Mouse (Mus musculus) embryo, embryonic 10.5 days (tissue): ENCODE data around the gene Klhdc7a.

Experiments
- DNase-seq: peaks from one replicate; pipeline ENCODE4 v3.0.0-alpha.2; 2015; ENCODE audit warnings: low spot score

Klhdc7a gene

DNA sequence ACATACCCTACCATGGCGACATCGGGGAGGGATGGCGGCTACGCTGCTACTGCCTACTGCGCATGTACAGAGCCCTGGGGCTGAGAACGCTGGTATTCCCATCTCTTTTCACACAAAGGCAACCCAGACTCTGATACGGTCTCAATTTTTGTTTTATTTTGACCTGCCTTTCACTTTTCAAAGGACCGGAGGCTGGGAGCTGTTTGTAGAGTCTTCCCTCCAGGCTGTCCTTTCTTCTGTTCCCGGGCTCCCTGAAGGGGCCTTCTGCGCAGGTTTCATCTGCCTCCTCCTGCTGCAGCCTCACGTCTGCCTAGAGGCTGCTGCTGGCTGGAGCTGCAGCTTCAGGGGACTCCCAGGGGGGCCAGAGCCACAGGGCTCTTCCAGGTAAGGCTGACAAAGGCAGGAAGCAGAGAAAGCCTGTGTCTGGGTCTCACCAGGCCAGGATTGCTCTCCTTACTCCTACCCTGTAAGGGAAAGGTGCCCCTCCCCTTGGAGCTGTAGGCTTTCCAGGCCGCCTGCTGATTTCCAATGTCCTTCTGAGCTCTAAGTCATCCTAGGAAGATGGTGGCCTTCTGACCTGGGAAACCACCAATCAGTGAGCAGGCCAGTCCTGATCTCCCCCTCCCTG, 7.6 kb downstream of the Klhdc7a start:
- no peak for DNase-seq

DNA sequence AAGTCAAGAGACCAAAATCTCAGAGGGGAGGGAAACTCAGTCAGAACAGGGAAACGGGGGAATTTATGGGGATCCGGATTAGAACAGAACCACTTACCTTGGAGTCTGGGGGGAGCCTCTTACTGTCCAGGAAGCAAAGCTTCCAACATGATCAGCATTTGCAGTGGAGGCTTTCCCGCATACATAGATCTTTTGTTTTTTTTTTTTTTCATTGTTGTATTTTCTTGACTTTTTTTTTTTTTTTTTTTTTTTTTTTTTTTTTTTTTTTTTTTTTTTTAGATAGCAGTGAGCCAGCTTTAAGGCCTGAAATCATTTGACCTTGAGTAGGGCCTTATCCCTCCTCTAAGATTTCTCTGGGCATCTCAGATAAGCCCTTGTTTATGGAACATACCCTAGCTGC, 8.6 kb downstream of the Klhdc7a start:
- DNase-seq: no peak

DNA sequence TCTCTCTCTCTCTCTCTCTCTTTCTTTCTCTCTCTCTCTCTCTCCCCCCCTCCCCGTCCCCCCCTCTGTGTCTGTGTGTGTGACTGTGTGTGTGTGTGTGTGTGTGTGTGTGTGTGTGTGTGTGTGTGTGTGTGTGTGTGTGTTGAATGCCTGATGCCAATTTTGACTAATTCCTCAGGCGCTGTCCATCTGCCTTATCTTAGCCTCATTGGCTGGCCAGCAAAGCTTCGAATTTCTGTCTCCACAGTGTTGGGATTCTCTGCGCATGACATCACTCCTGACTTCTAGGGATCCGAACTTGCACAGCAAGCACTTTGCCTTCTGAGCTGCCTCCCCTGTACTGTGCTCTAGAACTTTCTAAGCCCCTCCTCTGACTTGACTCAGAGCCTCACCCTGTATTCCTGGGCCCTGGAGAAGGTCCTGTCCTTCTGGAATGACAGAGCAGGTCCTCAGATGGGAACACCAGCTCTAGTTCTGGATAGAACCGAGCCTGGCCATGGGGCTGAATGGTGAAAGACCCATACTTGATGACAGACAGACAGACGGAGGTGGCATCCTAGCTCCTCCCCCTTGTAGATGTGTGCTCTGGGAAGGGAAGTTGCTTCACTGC, 16.8 kb downstream of the Klhdc7a start:
- DNase-seq: peak; percentile 46

DNA sequence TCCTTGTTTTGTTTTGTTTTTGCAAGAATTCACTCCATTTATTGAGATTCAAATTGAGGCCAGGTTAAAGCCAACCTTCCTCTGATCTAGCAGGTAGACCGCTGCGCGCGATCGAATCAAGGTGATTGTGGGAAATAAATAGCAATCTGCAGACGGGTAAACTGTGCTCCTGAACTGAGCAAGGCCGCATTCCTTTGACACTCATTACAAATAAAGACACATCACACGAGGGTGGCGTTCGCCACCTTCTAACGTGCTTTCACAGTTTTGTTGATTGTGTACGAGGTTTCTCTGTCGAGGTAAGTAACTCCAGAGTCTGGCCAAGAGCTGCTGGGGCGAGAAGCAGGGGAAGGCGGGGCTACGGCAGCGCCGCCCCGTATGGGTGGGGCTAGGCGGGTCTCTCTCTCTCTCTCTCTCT, 17.4 kb downstream of the Klhdc7a start:
- peak; percentile 75 for DNase-seq

DNA sequence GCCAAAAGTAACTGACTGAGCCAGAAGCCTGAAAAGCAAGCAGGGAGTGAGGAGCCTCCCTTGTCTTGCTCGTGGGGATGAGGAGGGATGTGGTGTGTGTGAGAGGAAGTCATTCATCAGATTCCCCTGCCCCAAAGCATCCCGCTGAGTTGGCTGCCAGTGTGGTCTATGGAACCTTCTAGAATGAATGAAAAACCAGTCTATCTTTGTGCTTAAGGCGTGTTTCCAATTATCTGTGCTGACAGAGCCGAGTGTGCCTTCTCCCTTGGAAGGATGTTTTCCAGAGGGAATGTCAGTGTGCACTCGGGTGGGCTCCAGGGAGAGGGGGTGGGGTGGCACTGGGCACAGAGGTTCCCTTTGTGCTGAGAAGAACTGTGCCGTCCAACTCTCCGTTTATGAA, 19.2 kb downstream of the Klhdc7a start:
- peak; percentile 28 for DNase-seq

DNA sequence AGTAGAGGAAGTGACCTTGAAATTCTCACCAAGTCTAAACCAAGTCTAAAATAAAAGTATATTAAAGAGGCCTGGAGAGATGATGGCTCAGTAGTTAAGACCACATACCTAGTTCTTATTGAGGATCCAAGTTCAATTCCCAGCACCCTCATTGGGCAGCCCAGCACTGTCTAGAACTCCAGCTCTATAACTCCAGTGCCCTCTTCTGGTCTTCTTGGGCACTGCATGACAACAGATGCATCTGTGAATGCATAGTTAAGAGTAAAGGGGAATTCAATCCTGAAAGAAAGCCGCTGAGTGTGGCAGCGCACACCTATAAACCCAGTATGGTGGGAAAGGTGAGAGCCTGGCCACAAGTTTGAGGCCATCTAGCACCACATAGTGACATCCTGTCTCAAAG, 20.5 kb downstream of the Klhdc7a start:
- no peak for DNase-seq

DNA sequence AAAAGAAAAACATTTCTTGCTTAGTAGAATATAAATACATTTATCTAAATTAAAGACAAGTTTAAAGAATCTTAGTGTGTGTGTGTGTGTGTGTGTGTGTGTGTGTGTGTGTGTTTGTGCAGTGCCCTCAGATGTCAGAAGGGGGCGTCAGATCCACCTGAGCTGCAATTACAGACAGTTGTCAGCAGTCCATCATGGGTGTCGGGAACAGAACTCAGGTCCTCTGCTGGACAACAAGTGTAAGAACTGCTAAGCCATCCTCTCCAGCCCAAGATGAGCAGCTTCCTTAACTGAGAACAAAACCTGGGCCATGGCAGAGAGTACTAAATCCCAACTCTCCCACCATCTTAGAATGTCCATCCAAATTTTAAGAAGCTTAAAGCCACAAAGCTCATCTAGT, 26.0 kb downstream of the Klhdc7a start:
- no peak for DNase-seq

DNA sequence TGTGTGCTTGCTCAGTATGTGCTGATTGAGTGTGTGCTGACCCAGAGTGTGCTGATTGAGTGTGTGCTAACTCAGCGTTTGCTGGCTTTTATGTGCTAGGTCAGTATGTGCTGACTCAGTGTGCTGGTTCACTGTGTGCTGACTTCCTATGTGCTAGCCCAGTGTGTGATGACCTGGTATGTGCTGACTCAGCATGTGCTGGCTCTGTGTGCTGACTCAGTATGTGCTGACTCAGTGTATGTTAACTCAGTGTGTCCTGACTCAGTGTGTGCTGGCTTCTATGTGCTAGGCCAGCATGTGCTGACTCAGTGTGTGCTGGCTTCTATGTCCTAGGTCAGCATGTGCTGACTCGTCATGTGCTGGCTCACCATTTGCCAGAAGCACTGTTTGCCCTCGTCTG, 32.3 kb downstream of the Klhdc7a start:
- DNase-seq: no peak

DNA sequence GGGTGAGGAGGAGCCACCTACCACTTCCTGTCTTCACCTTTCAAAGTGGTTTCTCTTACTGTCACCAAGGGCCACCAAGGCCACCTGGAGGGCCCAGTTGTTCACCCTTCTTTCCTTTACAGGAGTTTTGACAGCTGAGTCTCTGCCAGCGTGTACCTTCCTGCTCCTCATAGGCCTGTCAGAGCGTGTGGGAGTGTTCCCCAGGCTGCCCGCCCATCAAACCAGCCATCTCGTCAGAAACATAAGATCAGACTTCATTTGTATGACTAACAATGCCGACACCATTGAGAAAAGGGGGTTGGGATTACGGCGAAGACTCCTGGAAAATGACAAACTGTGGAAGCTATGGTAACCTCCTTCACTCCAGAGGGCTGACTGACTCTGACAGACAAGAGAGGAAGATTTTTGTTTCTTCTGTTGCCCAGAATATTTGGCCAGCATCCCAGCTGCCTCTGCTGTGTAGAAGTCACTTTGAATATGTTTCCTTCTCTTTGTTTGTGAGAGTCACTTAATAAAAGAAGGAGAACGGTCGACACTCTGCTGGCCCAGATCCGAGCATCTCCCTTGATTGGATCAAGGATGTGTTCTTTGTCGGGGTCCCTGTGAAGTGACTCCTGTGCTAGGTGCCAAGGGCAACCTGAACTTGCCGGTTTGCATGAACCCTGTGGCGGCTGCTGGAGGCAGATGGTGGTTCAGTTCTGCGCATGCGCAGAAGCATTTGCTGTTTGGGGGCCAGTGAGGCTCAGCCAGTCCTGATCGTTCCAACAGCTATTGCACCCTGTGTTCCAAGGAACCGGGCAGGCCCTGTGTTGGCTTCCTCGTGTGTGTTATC, 34.6 kb downstream of the Klhdc7a start:
- no peak for DNase-seq

DNA sequence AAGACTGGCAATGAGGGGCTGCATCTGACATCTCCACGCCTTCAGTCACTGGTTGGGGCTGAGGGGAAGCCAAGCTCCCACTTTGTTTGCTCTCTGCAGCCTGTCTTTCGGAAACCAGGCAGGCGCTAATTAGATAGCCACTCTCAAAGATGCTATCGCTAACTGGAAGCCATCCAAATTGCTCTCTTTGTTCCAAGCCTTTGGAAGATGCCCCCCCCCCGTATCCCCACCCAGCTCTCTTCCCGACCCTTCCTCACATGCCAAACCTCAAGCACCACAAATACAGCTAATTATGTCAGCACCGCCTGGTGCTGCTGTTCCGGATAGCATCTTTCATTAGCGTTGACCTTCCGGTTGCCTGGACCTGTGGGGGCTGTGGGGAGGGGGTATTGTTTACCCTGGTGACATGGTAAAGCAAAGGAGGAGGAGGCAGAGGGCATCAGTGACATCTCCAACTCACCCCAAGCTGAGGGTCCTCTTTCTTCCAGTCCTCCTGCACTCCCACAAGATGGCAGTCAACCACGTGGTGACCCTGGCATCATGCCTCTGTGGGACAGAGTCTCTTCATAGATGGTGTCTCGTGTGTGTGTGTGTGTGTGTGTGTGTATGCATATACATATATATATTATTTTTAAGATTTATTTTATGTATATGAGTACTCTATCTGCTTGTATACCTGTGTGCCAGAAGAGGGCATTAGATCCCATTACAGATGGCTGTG, 35.9 kb downstream of the Klhdc7a start:
- no peak for DNase-seq

DNA sequence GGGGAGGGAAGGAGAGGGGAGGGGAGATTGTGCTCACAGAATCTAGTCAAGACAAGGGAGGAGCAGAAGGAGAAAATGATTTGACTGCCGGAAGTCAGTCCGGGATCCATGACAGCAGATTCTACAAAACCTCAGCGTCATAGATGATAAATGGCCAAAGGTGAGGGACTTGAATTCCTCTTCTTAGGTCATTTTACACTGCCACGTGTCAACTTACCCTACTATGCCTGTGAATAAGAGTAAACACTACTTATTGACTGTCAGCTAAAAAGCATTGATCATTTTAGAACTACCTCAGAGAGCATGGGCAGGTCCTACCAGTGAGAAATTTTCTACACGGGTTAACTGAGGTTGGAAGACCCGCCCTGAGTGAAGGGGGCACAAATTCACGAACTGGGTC, 36.9 kb downstream of the Klhdc7a start:
- DNase-seq: no peak

DNA sequence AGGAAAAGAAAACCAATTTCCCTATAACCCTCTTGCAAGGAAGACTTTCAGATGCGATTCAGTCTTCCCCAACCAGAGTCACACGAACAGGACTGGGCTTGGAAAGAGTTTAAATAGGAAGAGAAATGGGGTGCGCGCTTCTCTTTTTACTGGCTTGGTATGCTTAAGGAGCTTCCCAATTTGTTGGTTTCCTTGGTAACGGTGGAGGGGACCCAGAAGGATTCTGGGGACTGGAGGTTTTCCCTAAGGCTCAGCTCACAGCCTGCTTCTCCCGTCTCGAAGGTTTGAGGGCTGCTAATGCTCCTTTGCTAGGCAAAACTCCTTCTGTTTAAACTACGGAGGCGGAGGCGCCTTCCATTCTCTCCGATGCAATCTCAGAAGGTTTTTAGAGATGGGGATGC, 41.7 kb downstream of the Klhdc7a start:
- peak; percentile 67 for DNase-seq

DNA sequence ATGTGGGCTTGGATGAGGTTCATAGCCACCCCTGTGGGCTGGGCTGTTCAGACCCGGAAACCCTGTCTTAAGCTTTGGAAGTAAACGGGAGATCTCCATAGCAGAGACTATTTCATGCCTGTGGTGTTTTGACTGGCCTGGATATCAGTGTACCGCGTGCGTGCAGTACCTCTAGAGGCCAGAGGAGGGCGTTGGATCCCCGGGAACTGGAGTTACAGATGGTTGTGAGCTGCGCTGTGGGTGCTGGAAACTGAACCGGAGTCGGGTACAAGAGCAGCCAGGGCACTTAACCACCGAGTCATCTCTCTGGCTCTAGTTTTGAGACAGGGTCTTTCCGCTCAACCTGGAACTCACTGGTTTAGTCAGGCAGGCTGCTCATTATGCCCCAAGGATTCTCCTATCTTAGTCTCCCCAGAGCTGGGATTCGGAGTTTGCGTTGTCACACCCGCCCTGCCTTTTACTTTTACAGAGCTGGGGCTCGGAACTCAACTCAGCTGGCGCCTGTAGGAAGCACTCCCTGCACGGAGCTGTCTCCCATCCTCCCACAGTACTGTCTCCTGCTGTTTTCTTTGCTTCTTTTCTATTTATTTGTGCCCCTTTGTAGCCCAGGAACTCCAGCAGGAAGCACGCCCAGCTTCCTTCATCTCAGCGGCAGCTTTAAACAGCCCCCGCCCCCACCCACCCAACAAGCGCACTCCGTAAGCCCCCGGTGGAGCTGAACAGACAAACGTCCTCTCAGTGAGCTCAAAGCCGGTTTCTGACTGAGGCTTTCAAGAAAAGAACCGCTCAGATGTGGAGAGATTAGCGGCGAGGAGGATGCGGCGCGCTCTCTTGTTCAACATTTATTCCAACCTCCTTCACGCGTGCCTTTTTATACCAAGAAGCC, 42.3 kb downstream of the Klhdc7a start:
- peak; percentile 72 for DNase-seq

DNA sequence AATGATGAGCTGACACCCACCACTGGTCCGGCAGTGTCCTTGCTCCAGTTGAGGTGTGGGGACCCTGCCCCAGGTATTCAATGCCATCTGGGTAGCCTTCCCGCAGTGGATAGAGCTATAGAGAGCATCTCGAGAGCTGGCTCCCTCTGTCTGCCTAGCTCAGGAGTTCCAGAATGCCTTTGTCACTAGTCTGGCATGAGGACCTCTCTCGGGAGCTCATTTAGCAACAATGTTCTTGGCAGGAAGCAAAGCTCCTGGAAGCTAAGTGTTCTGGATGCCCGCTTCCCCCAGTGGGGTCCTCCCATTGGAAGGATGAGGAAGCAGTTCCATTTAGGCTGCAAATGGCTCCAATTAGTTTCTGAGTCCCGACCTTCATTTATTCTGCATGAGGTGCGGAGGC, 51.1 kb downstream of the Klhdc7a start:
- no peak for DNase-seq
